Mouse (Mus musculus) hindbrain, embryonic 13.5 days (tissue): ENCODE data around the gene Gm49027. TPM values are rescaled to one million over a fixed set of nuclear protein-coding genes. Genes with fewer than 3 reads are reported as not detected.
A peak's percentile ranks its signal among the peaks of the same experiment; 100 is the strongest.

Experiments
- ATAC-seq: fragments of 200-750 bp; cut with Nextera tagmentation; 2 replicates; pipeline ENCODE4 v1.8.0; 2017; ENCODE audit warnings: moderate TSS enrichment; ENCODE audit not compliant: low FRiP score
- H3K27ac ChIP-seq: fragments of 300-500 bp; sonication (generic); 2 replicates; pipeline ENCODE4 v1.5.1; 2015; ENCODE audit warnings: inconsistent platforms, mild to moderate bottlenecking, moderate library complexity
- H3K27me3 ChIP-seq: fragments of 300-500 bp; sonication (generic); 2 replicates; pipeline ENCODE4 v1.6.1; 2015; ENCODE audit warnings: mild to moderate bottlenecking, inconsistent platforms
- H3K36me3 ChIP-seq: fragments of 300-500 bp; sonication (generic); 2 replicates; pipeline ENCODE4 v1.6.1; 2015; ENCODE audit warnings: mild to moderate bottlenecking, inconsistent platforms
- H3K4me1 ChIP-seq: fragments of 300-500 bp; sonication (generic); replicated peaks from 2 replicates; pipeline ENCODE4 v1.6.1; 2015; ENCODE audit warnings: inconsistent platforms
- H3K4me2 ChIP-seq: fragments of 300-500 bp; sonication (generic); 2 replicates; pipeline ENCODE4 v1.6.1; 2015; ENCODE audit warnings: inconsistent platforms, mild to moderate bottlenecking, moderate library complexity
- H3K4me3 ChIP-seq: fragments of 300-500 bp; sonication (generic); 2 replicates; pipeline ENCODE4 v1.5.1; 2015; ENCODE audit warnings: mild to moderate bottlenecking, inconsistent platforms
- H3K9ac ChIP-seq: fragments of 300-500 bp; sonication (generic); 2 replicates; pipeline ENCODE4 v1.6.1; 2015; ENCODE audit warnings: mild to moderate bottlenecking, inconsistent platforms
- H3K9me3 ChIP-seq: fragments of 300-500 bp; sonication (generic); 2 replicates; pipeline ENCODE4 v1.6.1; 2016; ENCODE audit warnings: inconsistent platforms
- WGBS: fragments of 180-500 bp; shearing (Covaris S2); methylation state at CpG from one replicate; pipeline ENCODE4 v1.1.7; 2015; 5-methylcytosine and 5-hydroxymethylcytosine counted together
- microRNA-seq: library from miRNA; unstranded; fragments of <30 nt; microRNA quantifications from one replicate; pipeline ENCODE4, GENCODE M21; 2016
- polyA plus RNA-seq: library from polyadenylated mRNA; unstranded; fragments of >200 nt; fragmentation: Nextera tagmentation; extraction: Ambion mirVana; gene quantifications from 2 replicates; pipeline ENCODE4 v1.2.1, GENCODE M21; 2015

Gene Gm49027
- polyA plus RNA-seq, 1 experiment from 2014 or later = 4.8 TPM

- Histone ChIP-seq H3K27ac (no peak overlapping the region), H3K36me3 (no peaks in the 10 kb centered on the region), H3K4me3 (no peak overlapping the region), H3K27me3 (peaks cover 13% of the 10 kb centered on the region), H3K9ac (no peak overlapping the region), H3K4me2 (no peak overlapping the region), H3K9me3 (no peaks in the 10 kb centered on the region), H3K4me1 (peaks cover 13% of the 10 kb centered on the region)
- ATAC-seq = no peak
- WGBS = 67% methylated on average over 9 of the region's 9 CpGs
Observed at GRCm38 (mm10) chr5:123489935-123490334, 35.4 kb downstream of the Gm49027 start.

GRCm38 (mm10) chr5:123489112-123489785 lies 36.0 kb downstream of the Gm49027 start, which contains the start of the genes Lrrc43 and Il31:
Lrrc43 (plus strand) TSS chr5:123489305.
Il31 (minus strand) TSS chr5:123489489.
- Histone ChIP-seq H3K27me3 (peaks cover 13% of the 10 kb centered on the region), H3K4me1 (peaks cover 13% of the 10 kb centered on the region), H3K9ac (peak within 1 kb of the TSS; percentile 53; the same call in 1 of the 2 replicates), H3K4me2 (peak within 1 kb of the TSS; percentile 58), H3K9me3 (no peaks in the 10 kb centered on the region), H3K36me3 (no peaks in the 10 kb centered on the region), H3K4me3 (peak within 1 kb of the TSS; percentile 26), H3K27ac (no peak within 1 kb of the TSS)
- WGBS = 8% methylated on average over 25 of the region's 25 CpGs
- ATAC-seq = peak; percentile 83

GRCm38 (mm10) chr5:123487659-123488395 lies 37.5 kb downstream of the Gm49027 start:
- no peak overlapping the region for H3K4me3 ChIP-seq
- peaks cover 13% of the 10 kb centered on the region for H3K27me3 ChIP-seq
- peaks cover 13% of the 10 kb centered on the region for H3K4me1 ChIP-seq
- no peak for ATAC-seq
- WGBS = 86% methylated on average over 11 of the region's 11 CpGs
- no peak overlapping the region for H3K4me2 ChIP-seq
- no peaks in the 10 kb centered on the region for H3K9me3 ChIP-seq
- no peaks in the 10 kb centered on the region for H3K36me3 ChIP-seq
- H3K9ac ChIP-seq = no peak overlapping the region
- no peak overlapping the region for H3K27ac ChIP-seq

GRCm38 (mm10) chr5:123473817-123474216 lies 51.5 kb downstream of the Gm49027 start:
- Histone ChIP-seq H3K9ac (no peak overlapping the region), H3K27ac (no peak overlapping the region), H3K27me3 (no peaks in the 10 kb centered on the region), H3K4me3 (no peak overlapping the region), H3K36me3 (no peaks in the 10 kb centered on the region), H3K4me2 (no peak overlapping the region), H3K4me1 (no peaks in the 10 kb centered on the region), H3K9me3 (no peaks in the 10 kb centered on the region)
- 50% methylated on average over 5 of the region's 5 CpGs for WGBS
- ATAC-seq = no peak

- H3K4me2 ChIP-seq = no peak overlapping the region
- H3K36me3 ChIP-seq = no peaks in the 10 kb centered on the region
- ATAC-seq = no peak
- H3K27me3 ChIP-seq = no peaks in the 10 kb centered on the region
- H3K9ac ChIP-seq = no peak overlapping the region
- no peaks in the 10 kb centered on the region for H3K9me3 ChIP-seq
- 63% methylated on average over 10 of the region's 10 CpGs for WGBS
- no peak overlapping the region for H3K27ac ChIP-seq
- H3K4me3 ChIP-seq = no peak overlapping the region
- H3K4me1 ChIP-seq = no peaks in the 10 kb centered on the region
Observed at GRCm38 (mm10) chr5:123470784-123471400, 54.4 kb downstream of the Gm49027 start.

- ATAC-seq = no peak
- H3K4me3 ChIP-seq = no peak overlapping the region
- H3K27ac ChIP-seq = no peak overlapping the region
- no peaks in the 10 kb centered on the region for H3K36me3 ChIP-seq
- H3K9ac ChIP-seq = no peak overlapping the region
- H3K27me3 ChIP-seq = no peaks in the 10 kb centered on the region
- H3K9me3 ChIP-seq = no peaks in the 10 kb centered on the region
- no peak overlapping the region for H3K4me2 ChIP-seq
- WGBS = 97% methylated on average over 1 of the region's 1 CpGs
- H3K4me1 ChIP-seq = no peaks in the 10 kb centered on the region
Observed at GRCm38 (mm10) chr5:123464638-123465037, 60.6 kb downstream of the Gm49027 start.

Small RNA genes lying within 50 kb of the gene (microRNA-seq; reads per million reads assigned to microRNA genes)
- 1.6 reads per million for gene Mir7647

Other genes starting within 250 kb of the Gm49027 start
- gene Bcl7a, start 181.7 kb downstream of the Gm49027 start, polyA plus RNA-seq = 47.1 and 48.6 TPM in 2 replicates
- gene Mlxip, start 130.7 kb downstream of the Gm49027 start, polyA plus RNA-seq = 18.4 and 19.5 TPM in 2 replicates
- 0.16 and 0.22 TPM in 2 replicates for gene Lrrc43, start 36.2 kb downstream of the Gm49027 start, polyA plus RNA-seq
- gene Il31, start 36.0 kb downstream of the Gm49027 start, polyA plus RNA-seq = not detected in 2 replicates
- gene B3gnt4, start 15.0 kb downstream of the Gm49027 start, polyA plus RNA-seq = 1.1 and 1.6 TPM in 2 replicates
- 119 and 120 TPM in 2 replicates for gene Diablo, start 1.3 kb downstream of the Gm49027 start, polyA plus RNA-seq
- gene Vps33a, start 47.5 kb upstream of the Gm49027 start, polyA plus RNA-seq = 39.9 and 44.9 TPM in 2 replicates
- 80.2 and 84.8 TPM in 2 replicates for gene Clip1, start 159.1 kb upstream of the Gm49027 start, polyA plus RNA-seq
- gene Zcchc8, start 195.6 kb upstream of the Gm49027 start, polyA plus RNA-seq = 68.7 and 70.7 TPM in 2 replicates
- 169 and 177 TPM in 2 replicates for gene Rsrc2, start 223.9 kb upstream of the Gm49027 start, polyA plus RNA-seq
- 7.2 and 7.4 TPM in 2 replicates for gene Kntc1, start 224.2 kb upstream of the Gm49027 start, polyA plus RNA-seq